Mouse (Mus musculus) liver, embryonic 14.5 days (tissue): ENCODE measurements around the gene Epyc. TPM values are rescaled to one million over a fixed set of nuclear protein-coding genes. Genes with fewer than 3 reads are reported as not detected.
A peak's percentile ranks its signal among the peaks of the same experiment; 100 is the strongest.

Experiments used
- ATAC-seq: fragments of 200-750 bp; cut with Nextera tagmentation; 2 replicates; pipeline ENCODE4 v1.8.0; 2017; ENCODE audit warnings: moderate number of reproducible peaks, mild to moderate bottlenecking, moderate library complexity; ENCODE audit not compliant: insufficient read depth
- DNase-seq, 3 experiments: peaks; one replicate each; pipeline ENCODE4 v3.0.0-alpha.2; 2012 to 2013; ENCODE audit warnings: low read depth in 3 of 3, low spot score in 3 of 3
- H3K27ac ChIP-seq: fragments of 300-500 bp; sonication (generic); 2 replicates; pipeline ENCODE4 v1.5.1; 2014; ENCODE audit warnings: moderate library complexity, mild to moderate bottlenecking, control low read depth, inconsistent platforms
- H3K27me3 ChIP-seq: fragments of 300-500 bp; sonication (generic); 2 replicates; pipeline ENCODE4 v1.6.1; 2014; ENCODE audit warnings: mild to moderate bottlenecking, low read length, moderate library complexity; ENCODE audit not compliant: control insufficient read depth, insufficient read depth
- H3K36me3 ChIP-seq: fragments of 300-500 bp; sonication (generic); replicated peaks from 2 replicates; pipeline ENCODE4 v1.6.1; 2014; ENCODE audit warnings: low read depth; ENCODE audit not compliant: control insufficient read depth, insufficient read depth
- H3K4me1 ChIP-seq, 2 experiments: fragments of 200-500 bp in 1 of 2; fragments of 300-500 bp in 1 of 2; sonication (generic) in 1 of 2; replicated peaks; 2 replicates each; pipeline ENCODE4 v1.6.1; 2012 to 2014; ENCODE audit warnings: antibody characterized with exemption in 1 of 2, inconsistent platforms in 1 of 2, low read length in 1 of 2; ENCODE audit not compliant: control insufficient read depth in 2 of 2, insufficient read depth in 2 of 2
- H3K4me2 ChIP-seq: fragments of 300-500 bp; sonication (generic); 2 replicates; pipeline ENCODE4 v1.6.1; 2014; ENCODE audit warnings: low read depth, mild to moderate bottlenecking, control low read depth, moderate library complexity
- H3K4me3 ChIP-seq, 2 experiments: fragments of 200-500 bp in 1 of 2; fragments of 300-500 bp in 1 of 2; sonication (generic) in 1 of 2; 2 replicates each; pipeline ENCODE4 v1.5.1; 2012 to 2014; ENCODE audit warnings: low read depth in 2 of 2, low read length in 2 of 2, mild to moderate bottlenecking in 2 of 2, control low read depth in 1 of 2, inconsistent platforms in 1 of 2, moderate library complexity in 1 of 2; ENCODE audit not compliant: insufficient read depth in 1 of 2
- H3K9ac ChIP-seq: fragments of 300-500 bp; sonication (generic); replicated peaks from 2 replicates; pipeline ENCODE4 v1.6.1; 2014; ENCODE audit warnings: mild to moderate bottlenecking, control low read depth, moderate library complexity
- H3K9me3 ChIP-seq: fragments of 300-500 bp; sonication (generic); 2 replicates; pipeline ENCODE4 v1.6.1; 2016; ENCODE audit warnings: low read length, mixed read lengths; ENCODE audit not compliant: control insufficient read depth
- CTCF ChIP-seq: IDR thresholded peaks from 2 replicates; pipeline ENCODE4 v1.5.1; 2016; ENCODE audit warnings: antibody characterized with exemption, low read depth, control low read depth
- EP300 ChIP-seq: IDR thresholded peaks from 2 replicates; pipeline ENCODE4 v1.6.1; 2016; ENCODE audit warnings: antibody characterized with exemption, low read depth
- WGBS: fragments of 180-500 bp; shearing (Covaris S2); extraction: QIAGEN DNeasy Blood & Tissue Kit; methylation state at CpG from one replicate; pipeline ENCODE4 v1.1.7; 2014; ENCODE audit not compliant: insufficient replicate concordance; 5-methylcytosine and 5-hydroxymethylcytosine counted together
- polyA plus RNA-seq, 2 experiments: library from polyadenylated mRNA; depleted of rRNA in 1 of 2; stranded (reverse) in 1 of 2; unstranded in 1 of 2; fragments of >200 nt; fragmentation: Nextera tagmentation in 1 of 2; extraction: Ambion mirVana in 1 of 2; gene quantifications; 2 replicates each; pipeline versions ENCODE4 v1.2.1 to v1.2.3; 2012 to 2014

Gene Epyc
- polyA plus RNA-seq, 2 experiments = not detected

DNA sequence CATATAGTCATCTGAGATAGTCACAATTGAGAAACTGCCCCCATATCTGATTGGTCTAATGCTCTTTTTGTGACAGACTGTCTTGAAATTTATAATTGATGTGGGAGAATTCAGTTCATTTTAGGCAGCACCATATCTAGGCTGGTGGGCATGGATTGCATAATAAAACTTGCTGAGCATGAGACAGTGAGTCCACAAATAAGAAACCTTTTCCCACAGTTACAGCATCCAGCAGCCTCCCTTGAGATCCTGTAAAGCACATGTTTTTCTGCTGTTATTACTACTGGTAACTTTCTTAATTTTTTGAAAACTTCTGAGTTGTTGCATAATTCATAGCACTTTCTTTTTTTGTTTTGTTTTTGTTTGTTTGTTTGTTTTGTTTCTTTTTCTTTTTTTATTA, 39.1 kb downstream of the Epyc start:
- H3K4me2 ChIP-seq = no peak overlapping the region
- no peaks in the 10 kb centered on the region for H3K9me3 ChIP-seq
- no peak overlapping the region for H3K9ac ChIP-seq
- H3K36me3 ChIP-seq = no peaks in the 10 kb centered on the region
- TF ChIP-seq CTCF (no peak), EP300 (no peak)
- no peak for DNase-seq
- ATAC-seq = no peak
- H3K27me3 ChIP-seq = no peaks in the 10 kb centered on the region
- no peak overlapping the region for H3K4me3 ChIP-seq
- no peak overlapping the region for H3K27ac ChIP-seq
- no peaks in the 10 kb centered on the region for H3K4me1 ChIP-seq

DNA sequence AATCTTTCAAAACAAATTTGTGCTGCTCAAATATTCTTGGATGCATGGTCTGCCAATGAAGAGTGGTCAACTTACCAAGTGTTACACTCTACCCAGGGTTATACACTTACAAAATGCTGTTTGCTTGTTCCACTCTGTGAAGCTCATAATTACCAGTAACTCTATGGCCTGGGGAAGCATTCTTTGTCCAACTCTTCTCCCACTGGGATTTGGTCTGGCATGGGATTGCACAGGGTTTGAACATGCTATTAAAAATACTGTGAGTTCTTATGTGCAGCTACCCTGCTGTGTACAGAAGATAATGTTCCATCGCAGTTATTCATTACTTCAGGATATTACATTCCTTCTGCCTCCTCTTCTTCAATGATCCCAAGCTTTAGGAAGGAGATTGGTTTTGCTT, 43.3 kb downstream of the Epyc start:
- Histone ChIP-seq H3K9ac (no peak overlapping the region), H3K4me2 (no peak overlapping the region), H3K27ac (no peak overlapping the region), H3K36me3 (no peaks in the 10 kb centered on the region), H3K4me1 (no peaks in the 10 kb centered on the region), H3K9me3 (no peaks in the 10 kb centered on the region), H3K27me3 (no peaks in the 10 kb centered on the region), H3K4me3 (no peak overlapping the region)
- TF ChIP-seq EP300 (no peak), CTCF (no peak)
- no peak for ATAC-seq
- no peak for DNase-seq
- WGBS = 59% methylated on average over 1 of the region's 1 CpGs

GRCm38 (mm10) chr10:97689425-97689824, 45.6 kb downstream of the Epyc start:
- Histone ChIP-seq H3K9me3 (no peaks in the 10 kb centered on the region; the same call in 1 of the 2 replicates), H3K9ac (no peak overlapping the region), H3K4me2 (no peak overlapping the region), H3K36me3 (no peaks in the 10 kb centered on the region), H3K27me3 (no peaks in the 10 kb centered on the region), H3K4me1 (no peaks in the 10 kb centered on the region), H3K27ac (no peak overlapping the region), H3K4me3 (no peak overlapping the region)
- ATAC-seq (no peak), DNase-seq (no peak)
- TF ChIP-seq EP300 = no peak
- no peak for TF ChIP-seq CTCF
- 65% methylated on average over 3 of the region's 3 CpGs for WGBS

GRCm38 (mm10) chr10:97692913-97693312, 49.0 kb downstream of the Epyc start, which contains the start of gene Ccer1:
TSS of gene Ccer1 (plus strand) at chr10:97693059.
- H3K36me3 ChIP-seq = no peaks in the 10 kb centered on the region
- H3K27me3 ChIP-seq = no peaks in the 10 kb centered on the region
- DNase-seq (no peak), ATAC-seq (no peak)
- H3K4me1 ChIP-seq = no peaks in the 10 kb centered on the region
- WGBS = 65% methylated on average over 20 of the region's 20 CpGs
- no peak within 1 kb of the TSS for H3K4me2 ChIP-seq
- H3K9me3 ChIP-seq = no peaks in the 10 kb centered on the region; the same call in 1 of the 2 replicates
- H3K9ac ChIP-seq = no peak within 1 kb of the TSS
- no peak within 1 kb of the TSS for H3K4me3 ChIP-seq
- H3K27ac ChIP-seq = no peak within 1 kb of the TSS
- TF ChIP-seq CTCF = no peak
- TF ChIP-seq EP300 = no peak

DNA sequence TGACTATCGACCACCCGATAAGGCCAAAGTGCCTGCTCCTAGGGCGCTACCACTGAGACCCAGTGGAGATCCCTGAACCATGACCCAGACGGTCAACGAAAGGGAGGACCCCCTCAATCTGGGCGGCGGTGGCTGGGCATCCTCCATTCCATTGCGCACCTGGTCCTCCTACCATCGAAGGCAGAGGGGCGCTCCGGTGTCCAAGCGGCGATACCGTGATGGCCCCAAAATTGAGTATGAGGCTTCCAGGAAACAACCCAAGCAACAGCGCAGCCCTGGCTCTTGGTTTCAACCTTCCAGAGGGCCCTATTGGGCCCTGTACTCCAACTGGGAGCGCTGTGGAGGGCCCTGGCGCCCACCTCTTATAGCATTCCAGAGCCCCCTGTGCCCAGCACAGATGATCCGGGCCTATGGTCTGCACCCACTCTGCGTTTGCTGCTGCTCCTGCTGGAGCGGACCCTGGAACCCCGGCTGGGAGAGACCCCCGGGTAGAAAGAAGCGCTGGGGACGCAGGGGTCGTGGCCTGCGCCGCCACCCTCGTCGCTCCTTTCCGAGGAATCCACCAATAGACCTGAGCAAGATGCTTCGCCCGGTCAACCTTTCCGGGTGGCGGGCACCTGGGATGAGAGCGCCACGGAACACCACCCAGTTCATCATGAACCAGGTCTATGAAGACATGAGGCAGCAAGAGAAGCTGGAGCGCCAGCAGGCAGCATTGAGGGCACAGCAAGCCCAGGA, 49.7 kb downstream of the Epyc start:
- H3K9ac ChIP-seq = no peak overlapping the region
- ATAC-seq (0 out of 2 replicates have a peak, but pooled peaks have one; percentile 28), DNase-seq (no peak)
- H3K9me3 ChIP-seq = no peaks in the 10 kb centered on the region; the same call in 1 of the 2 replicates
- H3K4me1 ChIP-seq = no peaks in the 10 kb centered on the region
- H3K36me3 ChIP-seq = no peaks in the 10 kb centered on the region
- TF ChIP-seq EP300 (no peak), CTCF (no peak)
- WGBS = 76% methylated on average over 37 of the region's 37 CpGs
- no peak overlapping the region for H3K27ac ChIP-seq
- H3K27me3 ChIP-seq = no peaks in the 10 kb centered on the region
- H3K4me2 ChIP-seq = no peak overlapping the region
- H3K4me3 ChIP-seq = no peak overlapping the region
